Comparison of ENCODE assay signal across 8 mouse cellular contexts in genomic region chr13:43684499-43684994, GRCm38 (mm10).
DNase-seq lines count a peak whose midpoint lies in the region; ATAC-seq lines count a peak whose summit lies in the region.

No protein-coding gene starts in this region.

- no peaks in the 10 kb centered on the region for H3K27me3 ChIP-seq in midbrain, embryonic 14.5 days (ENCODE audit: control insufficient read depth, insufficient read depth, low read length)
- no peaks in the 10 kb centered on the region for H3K27me3 ChIP-seq in midbrain, embryonic 11.5 days (ENCODE audit: control insufficient read depth, insufficient read depth, low read length)
- no peaks in the 10 kb centered on the region for H3K27me3 ChIP-seq in kidney, embryonic 16.5 days (ENCODE audit: insufficient read depth, low read length)

- DNase-seq in midbrain, embryonic 14.5 days, result peak; percentile 57
- DNase-seq in midbrain, embryonic 11.5 days (ENCODE audit: low spot score, missing footprints), result no peak
- DNase-seq in cerebellum, adult 11-12 months, result peak; percentile 89
- DNase-seq in heart, adult 9 months (ENCODE audit: low spot score in 2 of 2), result peak; percentile 64 to 71
- DNase-seq in lung, postnatal 4 days, result peak; percentile 40 to 67
- DNase-seq in spleen, postnatal 36 days (ENCODE audit: low spot score in 2 of 2), result no peak

- no peak for ATAC-seq in midbrain, embryonic 14.5 days (ENCODE audit: low FRiP score, low TSS enrichment)
- ATAC-seq in midbrain, embryonic 11.5 days (ENCODE audit: low FRiP score), result no peak
- peak; percentile 90 for ATAC-seq in kidney, embryonic 16.5 days (ENCODE audit: low FRiP score, low TSS enrichment)
- no peak for ATAC-seq in megakaryocyte progenitor cell, adult 5-6 weeks (replicated peaks; ENCODE audit: poor library complexity)

- WGBS in midbrain, embryonic 14.5 days, result 32% methylated on average over 8 of the region's 8 CpGs
- WGBS in midbrain, embryonic 11.5 days, result 60% methylated on average over 8 of the region's 8 CpGs
- 27% methylated on average over 8 of the region's 8 CpGs for WGBS in kidney, embryonic 16.5 days

- H3K4me2 ChIP-seq in midbrain, embryonic 14.5 days (ENCODE audit: low read length), result no peak overlapping the region
- no peak overlapping the region for H3K4me2 ChIP-seq in midbrain, embryonic 11.5 days
- H3K4me2 ChIP-seq in kidney, embryonic 16.5 days (replicated peaks; ENCODE audit: low read depth, low read length), result no peak overlapping the region

- H3K27ac ChIP-seq in midbrain, embryonic 14.5 days (replicated peaks; ENCODE audit: low read depth, low read length), result no peak overlapping the region
- no peak overlapping the region for H3K27ac ChIP-seq in midbrain, embryonic 11.5 days (ENCODE audit: low read depth, low read length)
- H3K27ac ChIP-seq in kidney, embryonic 16.5 days (ENCODE audit: low read length), result peak overlapping the region; percentile 41

- no peak overlapping the region for H3K9ac ChIP-seq in midbrain, embryonic 14.5 days (replicated peaks; ENCODE audit: low read length)
- no peak overlapping the region for H3K9ac ChIP-seq in midbrain, embryonic 11.5 days (ENCODE audit: low read length)
- no peak overlapping the region for H3K9ac ChIP-seq in kidney, embryonic 16.5 days (replicated peaks; ENCODE audit: low read length)

- no peaks in the 10 kb centered on the region for H3K36me3 ChIP-seq in midbrain, embryonic 14.5 days (ENCODE audit: control insufficient read depth, insufficient read depth, low read length)
- no peaks in the 10 kb centered on the region for H3K36me3 ChIP-seq in midbrain, embryonic 11.5 days (ENCODE audit: control insufficient read depth, insufficient read depth, low read length)
- no peaks in the 10 kb centered on the region for H3K36me3 ChIP-seq in kidney, embryonic 16.5 days (ENCODE audit: insufficient read depth, low read length)

- H3K4me1 ChIP-seq in midbrain, embryonic 14.5 days (ENCODE audit: control insufficient read depth, insufficient read depth, low read length), result peaks cover 6% of the 10 kb centered on the region; the same call in 1 of the 2 replicates
- H3K4me1 ChIP-seq in midbrain, embryonic 11.5 days (ENCODE audit: control insufficient read depth, insufficient read depth, low read length), result no peaks in the 10 kb centered on the region
- peaks cover 12% of the 10 kb centered on the region for H3K4me1 ChIP-seq in kidney, embryonic 16.5 days (ENCODE audit: insufficient read depth, low read length)

- no peak overlapping the region for H3K4me3 ChIP-seq in midbrain, embryonic 14.5 days (replicated peaks; ENCODE audit: low read depth, low read length)
- no peak overlapping the region for H3K4me3 ChIP-seq in midbrain, embryonic 11.5 days (ENCODE audit: low read depth, low read length)
- no peak overlapping the region for H3K4me3 ChIP-seq in kidney, embryonic 16.5 days (ENCODE audit: low read length)

- H3K9me3 ChIP-seq in midbrain, embryonic 14.5 days (ENCODE audit: control insufficient read depth, low read length), result no peaks in the 10 kb centered on the region
- no peaks in the 10 kb centered on the region for H3K9me3 ChIP-seq in midbrain, embryonic 11.5 days (ENCODE audit: control insufficient read depth, low read length)
- no peaks in the 10 kb centered on the region for H3K9me3 ChIP-seq in kidney, embryonic 16.5 days (ENCODE audit: low read length)

Comparison
In these comparisons a context has a peak if more than half of its experiments do, and no peak if none do; other contexts are left out.
1. DNase-seq: peak in midbrain, embryonic 14.5 days (single experiment), cerebellum, adult 11-12 months (single experiment), heart, adult 9 months (2 of 2) and lung, postnatal 4 days (2 of 2); none in midbrain, embryonic 11.5 days (single experiment) and spleen, postnatal 36 days (0 of 2).